ENCODE assay signal across 14 mouse cellular contexts in genomic region chr12:91220609-91221008, GRCm38 (mm10).
"Had no signal": no experiment of that assay in that cellular context is flagged by ENCODE, and none has a peak within 500 bp of the region (broad histone marks: within the 10 kb centered on the region; RNA-seq: fewer than 3 reads in every experiment).

No protein-coding gene starts in this region.

- H3K4me1 ChIP-seq: kidney, embryonic 15.5 days; limb, embryonic 12.5 days; liver, embryonic 13.5 days; lung, embryonic 15.5 days; midbrain, embryonic 13.5 days; neural tube, embryonic 15.5 days had no signal

- H3K36me3 ChIP-seq: kidney, embryonic 15.5 days; limb, embryonic 12.5 days; liver, embryonic 13.5 days; lung, embryonic 15.5 days; neural tube, embryonic 15.5 days had no signal

- H3K27ac ChIP-seq: kidney, embryonic 15.5 days; limb, embryonic 12.5 days; liver, embryonic 13.5 days; lung, embryonic 15.5 days; midbrain, embryonic 13.5 days; neural tube, embryonic 15.5 days; stomach, postnatal 0 days had no signal

- ATAC-seq: liver, postnatal 0 days; midbrain, embryonic 13.5 days had no signal

- H3K27me3 ChIP-seq: kidney, embryonic 15.5 days; limb, embryonic 12.5 days; liver, embryonic 13.5 days; lung, embryonic 15.5 days; midbrain, embryonic 13.5 days; neural tube, embryonic 15.5 days had no signal

- H3K9me3 ChIP-seq: kidney, embryonic 15.5 days; limb, embryonic 12.5 days; liver, embryonic 13.5 days; lung, embryonic 15.5 days; midbrain, embryonic 13.5 days; neural tube, embryonic 15.5 days had no signal

- H3K9ac ChIP-seq: kidney, embryonic 15.5 days; limb, embryonic 12.5 days; liver, embryonic 13.5 days; liver, postnatal 0 days; lung, embryonic 15.5 days; midbrain, embryonic 13.5 days; neural tube, embryonic 15.5 days had no signal

- H3K4me3 ChIP-seq: kidney, embryonic 15.5 days; limb, embryonic 12.5 days; liver, embryonic 13.5 days; lung, embryonic 15.5 days; midbrain, embryonic 13.5 days; myocyte; neural tube, embryonic 15.5 days had no signal

- H3K4me2 ChIP-seq: kidney, embryonic 15.5 days; limb, embryonic 12.5 days; liver, embryonic 13.5 days; lung, embryonic 15.5 days; midbrain, embryonic 13.5 days; neural tube, embryonic 15.5 days had no signal

- DNase-seq: kidney, postnatal 14 days; liver; liver, embryonic 13.5 days; liver, postnatal 0 days; lung, postnatal 14 days; thymus, adult 2 months; thymus, postnatal 25 days had no signal
